Mouse (Mus musculus): Measurements from ENCODE around the gene Ube3c. TPM values are rescaled to one million over a fixed set of nuclear protein-coding genes. Genes with fewer than 3 reads are reported as not detected.
"Not testable (repeated sequence)": the region's sequence is repeated elsewhere in the genome, so short reads cannot be mapped to it uniquely, and the experiment has no call there.

The Ube3c gene
- total RNA-seq (2015) (26.3 and 28.3 TPM in 2 replicates), total RNA-seq (2017) (27.2 and 33.3 TPM in 2 replicates)

DNA sequence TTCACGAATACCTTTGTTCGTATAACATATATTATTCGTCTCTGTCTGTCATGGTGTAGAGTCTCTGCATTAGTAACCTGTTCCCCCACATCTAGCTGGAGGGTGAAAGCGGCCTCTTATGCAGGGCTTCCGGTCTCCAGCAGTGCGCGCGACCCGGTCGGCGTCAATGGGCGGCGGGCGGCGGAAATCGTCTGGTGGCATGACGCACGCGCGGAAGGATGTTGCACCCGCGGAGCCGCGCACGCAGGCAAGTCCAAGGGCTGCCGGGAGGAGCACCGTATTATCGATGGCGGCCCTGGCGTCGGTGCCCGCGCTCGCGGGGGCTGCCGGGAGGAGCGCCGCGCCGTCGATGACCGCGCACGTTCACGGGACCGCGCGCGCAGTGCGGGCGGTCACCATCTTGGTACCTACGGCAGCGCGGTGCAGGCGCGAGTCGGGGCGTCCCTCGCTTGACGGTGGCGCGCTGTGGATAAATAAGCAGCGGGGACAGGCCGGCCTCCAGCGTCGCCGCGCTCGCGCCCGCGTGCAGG, at the start of gene Ube3c:
TSS of gene Ube3c (plus strand) at position 395 of the 530 bp plus-strand sequence.
- ATAC-seq (replicated peaks; ENCODE audit: poor library complexity), result peak; percentile 95

GRCm38 (mm10) chr5:29560111-29560510, 8.9 kb upstream of the Ube3c start:
- ATAC-seq (replicated peaks; ENCODE audit: poor library complexity), result no peak

GRCm38 (mm10) chr5:29560667-29561066, 8.4 kb upstream of the Ube3c start:
- ATAC-seq (replicated peaks; ENCODE audit: poor library complexity), result no peak

- peak; percentile 53 for ATAC-seq (replicated peaks; ENCODE audit: poor library complexity)
Measured at GRCm38 (mm10) chr5:29569378-29570280, 587 bp downstream of the Ube3c start.

DNA sequence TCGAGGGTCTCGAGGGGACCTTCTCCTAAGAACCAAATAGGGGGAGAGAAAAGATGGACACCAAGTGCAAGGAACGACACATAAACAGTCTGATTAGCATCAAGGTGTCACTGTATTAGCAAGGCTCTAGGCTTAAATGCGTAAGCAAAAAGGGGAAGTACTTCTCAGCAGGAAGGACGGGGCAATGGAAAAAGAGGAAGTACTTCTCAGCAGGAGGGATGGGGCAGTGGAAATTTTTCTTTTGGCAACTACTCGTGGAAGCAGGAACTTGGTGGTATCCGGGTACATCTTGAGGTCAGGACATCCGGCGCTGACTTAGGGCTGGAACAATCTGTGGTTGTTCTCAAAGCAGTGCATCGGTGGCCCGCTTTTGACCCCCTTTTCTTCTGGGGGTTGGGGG, 5.2 kb downstream of the Ube3c start:
- ATAC-seq (replicated peaks; ENCODE audit: poor library complexity), result not testable (repeated sequence)

DNA sequence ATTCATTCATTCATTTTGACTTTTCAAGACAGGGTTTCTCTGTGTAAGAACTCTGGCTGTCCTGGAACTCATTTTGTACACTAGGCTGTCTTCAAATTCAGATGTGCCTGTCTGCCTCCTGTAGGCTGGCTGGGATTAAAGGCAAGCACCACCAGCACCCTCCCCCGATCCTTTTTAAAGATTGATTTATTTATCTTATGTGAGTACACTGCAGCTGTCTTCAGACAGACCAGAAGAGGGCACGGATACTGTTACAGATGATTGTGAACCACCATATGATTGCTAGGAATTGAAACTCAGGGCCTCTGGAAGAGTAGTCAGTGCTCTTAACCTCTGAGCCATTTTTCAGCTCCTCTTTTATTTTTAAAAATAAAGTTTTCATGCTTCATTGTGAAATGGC, 6.0 kb downstream of the Ube3c start:
- ATAC-seq (replicated peaks; ENCODE audit: poor library complexity), result no peak

DNA sequence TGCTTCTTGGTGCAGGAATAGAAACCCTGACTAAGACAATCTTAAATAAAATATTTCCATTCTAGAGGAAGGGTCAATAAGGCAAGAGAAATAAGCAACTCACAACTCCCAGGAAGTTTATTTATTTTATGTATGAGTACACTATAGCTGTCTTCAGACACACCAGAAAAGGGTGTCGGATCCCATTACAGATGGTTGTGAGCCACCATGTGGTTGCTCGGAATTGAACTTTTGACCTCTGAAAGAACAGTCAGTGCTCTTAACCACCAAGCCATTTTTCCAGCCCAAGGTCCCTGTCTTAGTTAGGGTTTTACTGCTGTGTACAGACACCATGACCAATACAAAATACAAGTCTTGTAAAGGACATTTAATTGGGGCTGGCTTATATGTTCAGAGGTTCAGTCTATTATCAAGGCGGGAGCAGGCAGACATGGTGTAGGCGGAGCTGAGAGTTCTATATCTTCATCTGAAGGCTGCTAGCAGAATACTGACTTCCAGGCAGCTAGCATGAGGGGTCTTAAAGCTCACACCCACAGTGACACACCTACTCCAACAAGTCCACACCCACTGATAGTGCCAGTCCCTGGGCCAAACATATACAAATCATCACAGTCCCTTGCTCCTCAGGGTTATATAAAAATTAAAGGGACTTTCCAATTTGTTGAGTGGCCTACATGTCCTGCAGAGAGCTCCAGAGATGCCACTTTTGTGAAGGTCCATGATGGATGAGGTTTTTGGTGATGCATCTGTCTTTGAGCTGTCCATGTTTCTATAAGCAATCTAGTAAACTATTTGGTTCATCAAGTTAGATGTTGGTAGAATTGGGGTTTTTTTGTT, 9.0 kb downstream of the Ube3c start:
- ATAC-seq (replicated peaks; ENCODE audit: poor library complexity), result peak; percentile 70

DNA sequence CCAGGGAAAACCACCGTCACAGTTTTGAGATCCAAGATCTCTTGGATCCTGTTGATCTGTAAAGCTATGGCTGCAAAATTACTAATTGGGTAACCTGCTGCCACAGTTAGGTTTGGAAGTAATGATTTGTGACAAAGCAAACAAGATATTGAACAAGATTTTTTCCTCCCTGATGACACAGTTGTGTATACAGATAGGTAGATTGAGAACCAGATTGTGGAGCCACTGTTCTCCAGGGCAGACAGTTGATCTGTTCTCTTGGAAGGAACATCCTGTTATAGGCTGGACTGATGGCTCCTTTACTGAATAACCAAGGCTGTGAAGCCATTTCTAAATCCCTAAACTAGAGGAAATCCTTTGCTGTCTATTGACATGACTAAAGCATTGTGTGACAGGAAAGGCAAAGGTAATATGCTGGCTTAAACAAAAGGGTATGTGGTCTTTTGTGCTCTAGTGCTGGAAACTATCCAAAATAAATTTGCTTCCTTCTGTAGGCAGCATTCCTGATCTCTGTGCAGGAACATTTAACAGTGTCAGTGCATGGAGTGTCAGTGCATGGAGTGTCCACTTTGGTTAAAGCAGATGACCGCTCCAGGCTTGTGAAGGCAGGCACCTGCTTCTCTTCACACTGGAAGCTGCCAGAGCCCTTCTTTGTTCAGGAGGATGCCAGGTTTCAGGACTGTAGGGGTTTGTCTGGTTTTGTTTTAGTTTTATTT, 15.0 kb downstream of the Ube3c start:
- no peak for ATAC-seq (replicated peaks; ENCODE audit: poor library complexity)

DNA sequence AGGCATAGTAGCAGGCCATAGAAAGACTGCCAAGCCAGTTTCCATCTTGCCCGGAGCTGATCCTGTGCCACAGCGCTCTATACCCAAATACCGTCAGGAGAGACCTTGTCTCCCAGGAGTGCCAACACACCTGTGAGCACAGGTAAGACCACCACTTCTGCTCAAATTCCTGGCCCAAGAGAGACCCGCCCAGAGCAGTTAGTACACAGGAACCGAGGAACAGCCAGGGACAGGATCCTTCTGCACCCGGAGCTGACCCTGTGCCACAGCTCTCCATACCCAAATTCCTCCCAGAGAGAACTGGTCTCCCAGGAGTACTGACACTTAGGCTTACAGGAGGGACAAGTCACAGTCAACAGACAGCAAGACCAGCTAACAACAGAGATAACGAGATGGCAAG, 23.1 kb downstream of the Ube3c start:
- not testable (repeated sequence) for ATAC-seq (replicated peaks; ENCODE audit: poor library complexity)

- ATAC-seq (replicated peaks; ENCODE audit: poor library complexity), result no peak
Measured at GRCm38 (mm10) chr5:29606546-29606945, 37.5 kb downstream of the Ube3c start.

GRCm38 (mm10) chr5:29625610-29626009, 56.6 kb downstream of the Ube3c start:
- peak; percentile 71 for ATAC-seq (replicated peaks; ENCODE audit: poor library complexity)

- ATAC-seq (replicated peaks; ENCODE audit: poor library complexity), result no peak
Measured at GRCm38 (mm10) chr5:29629941-29630340, 60.9 kb downstream of the Ube3c start.

- ATAC-seq (replicated peaks; ENCODE audit: poor library complexity), result no peak
Measured at GRCm38 (mm10) chr5:29631711-29632110, 62.7 kb downstream of the Ube3c start.

GRCm38 (mm10) chr5:29636298-29636697, 67.3 kb downstream of the Ube3c start:
- ATAC-seq (replicated peaks; ENCODE audit: poor library complexity), result peak; percentile 87

DNA sequence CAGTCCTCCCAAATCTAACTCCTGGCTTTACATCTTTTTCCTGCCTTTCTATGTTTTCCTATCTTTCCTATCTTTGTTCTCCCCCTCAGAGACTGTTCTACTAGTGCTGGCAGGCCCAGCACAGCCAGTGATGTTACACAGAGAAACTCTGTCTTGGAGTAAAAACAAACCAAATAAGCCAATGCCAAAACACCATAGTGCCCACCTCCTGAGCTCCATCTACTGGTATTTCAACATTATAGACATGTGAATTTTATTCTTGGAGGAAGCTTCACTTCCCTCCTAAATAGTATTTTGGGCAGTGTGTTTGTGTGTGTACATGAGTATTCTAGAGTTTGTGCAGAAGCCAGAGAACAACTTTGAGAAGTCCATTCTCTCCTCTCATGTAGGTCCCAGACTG, 67.8 kb downstream of the Ube3c start:
- peak; percentile 64; the same call in 1 of the 2 replicates for ATAC-seq (replicated peaks; ENCODE audit: poor library complexity)

DNA sequence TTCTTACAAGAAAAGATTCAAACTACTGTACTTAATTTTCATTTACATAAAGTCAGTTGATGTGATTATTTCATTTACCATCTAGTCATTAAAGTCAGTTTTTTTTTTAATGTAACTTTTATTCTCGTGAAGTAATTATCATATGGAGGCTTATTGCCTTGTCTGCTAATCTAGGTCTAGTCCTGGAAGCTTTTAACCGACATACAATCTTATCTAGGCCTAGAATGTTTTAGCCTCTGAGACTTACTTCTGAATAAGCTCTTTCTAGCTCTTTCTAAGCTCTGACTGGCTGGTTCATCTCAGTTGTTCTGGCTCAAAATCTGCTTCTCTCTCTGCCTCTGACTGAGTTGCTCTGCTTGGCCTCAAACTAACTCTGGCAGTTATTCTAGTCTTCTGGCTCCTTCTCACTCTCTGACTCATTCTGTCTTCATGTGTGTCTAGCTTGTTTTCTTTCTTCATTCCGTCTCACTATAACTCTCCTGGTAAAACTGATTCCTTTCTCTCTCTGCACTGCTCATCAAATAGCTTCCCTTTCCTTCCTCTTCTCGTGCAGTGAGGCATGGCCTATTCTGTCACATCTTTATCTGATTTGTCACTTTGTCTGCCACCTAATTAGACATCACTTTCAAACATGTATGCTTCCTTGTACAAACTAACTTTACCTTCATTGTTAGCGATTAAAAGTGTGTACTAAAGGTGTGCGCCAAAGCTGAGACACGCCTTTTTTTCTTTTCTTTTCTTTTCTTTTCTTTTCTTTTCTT, 72.3 kb downstream of the Ube3c start:
- ATAC-seq (replicated peaks; ENCODE audit: poor library complexity), result peak; percentile 54

DNA sequence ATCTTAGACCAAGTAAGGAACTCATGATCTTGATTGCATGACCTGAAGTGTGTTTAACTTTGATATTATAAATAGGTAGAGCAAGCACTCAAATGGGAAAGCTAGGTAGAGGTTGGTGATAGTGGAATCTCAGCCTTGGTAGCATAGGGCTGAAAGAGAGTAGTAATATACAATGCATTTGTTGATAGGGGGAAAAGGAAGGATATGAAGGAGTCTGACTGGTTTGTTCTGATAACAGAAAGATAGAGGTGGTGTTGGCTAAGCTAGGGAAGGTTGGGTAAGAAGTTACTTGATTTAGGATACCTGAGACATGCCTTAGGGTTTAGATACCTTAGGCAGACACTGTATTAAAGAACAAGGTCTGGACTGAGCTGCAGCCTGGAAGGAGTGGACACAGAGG, 82.7 kb downstream of the Ube3c start:
- no peak for ATAC-seq (replicated peaks; ENCODE audit: poor library complexity)

- ATAC-seq (replicated peaks; ENCODE audit: poor library complexity), result no peak
Measured at GRCm38 (mm10) chr5:29657590-29658339, 88.7 kb downstream of the Ube3c start.

DNA sequence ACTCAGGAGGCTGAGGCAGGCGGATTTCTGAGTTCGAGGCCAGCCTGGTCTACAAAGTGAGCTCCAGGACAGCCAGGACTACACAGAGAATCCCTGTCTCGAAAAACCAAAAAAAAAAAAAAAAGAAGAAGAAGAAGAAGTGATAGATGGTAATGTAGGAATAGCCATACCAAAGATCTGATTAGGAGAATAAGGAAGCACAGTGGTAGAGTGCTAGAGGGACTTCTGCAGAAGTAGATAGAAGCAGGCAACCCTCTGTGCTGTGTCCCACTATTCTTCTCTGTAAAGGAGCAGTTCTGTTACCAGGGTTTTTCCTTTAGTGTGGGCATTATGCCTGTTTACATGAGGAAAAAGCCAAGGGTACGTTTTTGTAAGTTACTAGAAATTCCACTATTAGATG, 92.2 kb downstream of the Ube3c start:
- not testable (repeated sequence) for ATAC-seq (replicated peaks; ENCODE audit: poor library complexity)

All from megakaryocyte progenitor cell, adult 5-6 weeks (primary cell).